Mouse (Mus musculus) CH12F3 (cell line): Measurements from ENCODE around the gene Slc10a6.

Experiments
- in situ Hi-C: fragments of 300-500 bp; cut with MboI; formaldehyde crosslinking; loops from 2 replicates; pipeline ENCODE4 v1.14.3; 2020; ENCODE audit warnings: low sequenced_read_pairs

Slc10a6 gene

GRCm38 (mm10) chr5:103560546-103560945 lies 68.7 kb downstream of the Slc10a6 start:
- in situ Hi-C loops = no loop called here
